Mouse (Mus musculus) urinary bladder, postnatal 25 days (tissue): ENCODE results near the gene Bcs1l.

Experiments used
- DNase-seq: peaks from one replicate; pipeline ENCODE4 v3.0.0; 2022; ENCODE audit warnings: low spot score

Bcs1l gene

GRCm38 (mm10) chr1:74587773-74588445 lies at the start of gene Bcs1l, which contains the start of gene Zfp142:
Gene Bcs1l (plus strand): TSS chr1:74588289.
Gene Zfp142 (minus strand): TSS chr1:74588246.
- peak; percentile 99 for DNase-seq

GRCm38 (mm10) chr1:74538650-74539049 lies 49.4 kb upstream of the Bcs1l start:
- no peak for DNase-seq

GRCm38 (mm10) chr1:74542451-74542961 lies 45.6 kb upstream of the Bcs1l start, which contains the start of gene Plcd4:
Gene Plcd4 (plus strand): TSS chr1:74542888.
- DNase-seq: no peak

- DNase-seq: no peak
Observed at GRCm38 (mm10) chr1:74544184-74544583, 43.9 kb upstream of the Bcs1l start, which contains the start of gene Usp37. Gene Usp37 (minus strand): TSS chr1:74544284.

GRCm38 (mm10) chr1:74559061-74559460 lies 29.0 kb upstream of the Bcs1l start:
- DNase-seq: no peak

GRCm38 (mm10) chr1:74565834-74566233 lies 22.3 kb upstream of the Bcs1l start:
- DNase-seq: no peak

GRCm38 (mm10) chr1:74569739-74570719 lies 18.1 kb upstream of the Bcs1l start:
- DNase-seq: no peak

- DNase-seq: no peak
Observed at GRCm38 (mm10) chr1:74582621-74583020, 5.5 kb upstream of the Bcs1l start.

- no peak for DNase-seq
Observed at GRCm38 (mm10) chr1:74584616-74585398, 3.3 kb upstream of the Bcs1l start.

GRCm38 (mm10) chr1:74587233-74587772 lies 786 bp upstream of the Bcs1l start:
- no peak for DNase-seq

GRCm38 (mm10) chr1:74594434-74594833 lies 6.3 kb downstream of the Bcs1l start:
- DNase-seq: no peak

- no peak for DNase-seq
Observed at GRCm38 (mm10) chr1:74600501-74601266, 12.6 kb downstream of the Bcs1l start.

- peak; percentile 75 for DNase-seq
Observed at GRCm38 (mm10) chr1:74601267-74601962, 13.3 kb downstream of the Bcs1l start, which contains the start of the genes Rnf25 and Stk36. Gene Rnf25 (minus strand): TSS chr1:74601397. Gene Stk36 (plus strand): TSS chr1:74601445.

GRCm38 (mm10) chr1:74624183-74624582 lies 36.1 kb downstream of the Bcs1l start:
- DNase-seq: no peak

- no peak for DNase-seq
Observed at GRCm38 (mm10) chr1:74626076-74626475, 38.0 kb downstream of the Bcs1l start.

- DNase-seq: no peak
Observed at GRCm38 (mm10) chr1:74628001-74628400, 39.9 kb downstream of the Bcs1l start.

GRCm38 (mm10) chr1:74632734-74633133 lies 44.6 kb downstream of the Bcs1l start:
- no peak for DNase-seq
